Mouse (Mus musculus): ENCODE results near the gene Bdh2. TPM values are rescaled to one million over a fixed set of nuclear protein-coding genes. Genes with fewer than 3 reads are reported as not detected.

The Bdh2 gene
- polyA plus RNA-seq, 1 experiment from 2014 or later, result 46.0 TPM

- Histone ChIP-seq H3K4me3 (ENCODE audit: low read length) (no peak overlapping the region), H3K27me3 (ENCODE audit: insufficient read depth, low read length) (no peaks in the 10 kb centered on the region), H3K27ac (ENCODE audit: low read length) (peak overlapping the region; percentile 47; the same call in 1 of the 2 replicates), H3K36me3 (ENCODE audit: insufficient read depth, low read length) (peaks cover 60% of the 10 kb centered on the region), H3K4me1 (ENCODE audit: insufficient read depth, low read length) (no peaks in the 10 kb centered on the region), H3K9me3 (ENCODE audit: low read length) (no peaks in the 10 kb centered on the region), H3K4me2 (replicated peaks; ENCODE audit: low read depth, low read length) (no peak overlapping the region), H3K9ac (replicated peaks; ENCODE audit: low read length) (no peak overlapping the region)
- no peak for ATAC-seq (ENCODE audit: low FRiP score, low TSS enrichment)
- WGBS, result 80% methylated on average over 5 of the region's 5 CpGs
Measured at GRCm38 (mm10) chr3:135268616-135269015, 12.4 kb upstream of the Bdh2 start.

- 61% methylated on average over 10 of the region's 10 CpGs for WGBS
- no peak overlapping the region for H3K9ac ChIP-seq (replicated peaks; ENCODE audit: low read length)
- H3K27me3 ChIP-seq (ENCODE audit: insufficient read depth, low read length), result no peaks in the 10 kb centered on the region
- H3K4me2 ChIP-seq (replicated peaks; ENCODE audit: low read depth, low read length), result no peak overlapping the region
- peaks cover 57% of the 10 kb centered on the region for H3K36me3 ChIP-seq (ENCODE audit: insufficient read depth, low read length)
- peak; percentile 94 for ATAC-seq (ENCODE audit: low FRiP score, low TSS enrichment)
- H3K27ac ChIP-seq (ENCODE audit: low read length), result peak overlapping the region; percentile 61
- H3K4me3 ChIP-seq (ENCODE audit: low read length), result no peak overlapping the region
- no peaks in the 10 kb centered on the region for H3K4me1 ChIP-seq (ENCODE audit: insufficient read depth, low read length)
- H3K9me3 ChIP-seq (ENCODE audit: low read length), result no peaks in the 10 kb centered on the region
Measured at GRCm38 (mm10) chr3:135269391-135269990, 11.5 kb upstream of the Bdh2 start.

GRCm38 (mm10) chr3:135272627-135273026 lies 8.4 kb upstream of the Bdh2 start:
- no peaks in the 10 kb centered on the region for H3K4me1 ChIP-seq (ENCODE audit: insufficient read depth, low read length)
- no peak overlapping the region for H3K4me3 ChIP-seq (ENCODE audit: low read length)
- H3K4me2 ChIP-seq (replicated peaks; ENCODE audit: low read depth, low read length), result no peak overlapping the region
- H3K36me3 ChIP-seq (ENCODE audit: insufficient read depth, low read length), result peaks cover 34% of the 10 kb centered on the region
- no peaks in the 10 kb centered on the region for H3K9me3 ChIP-seq (ENCODE audit: low read length)
- no peaks in the 10 kb centered on the region for H3K27me3 ChIP-seq (ENCODE audit: insufficient read depth, low read length)
- H3K27ac ChIP-seq (ENCODE audit: low read length), result no peak overlapping the region
- no peak overlapping the region for H3K9ac ChIP-seq (replicated peaks; ENCODE audit: low read length)
- 76% methylated on average over 12 of the region's 12 CpGs for WGBS
- no peak for ATAC-seq (ENCODE audit: low FRiP score, low TSS enrichment)

- Histone ChIP-seq H3K4me3 (ENCODE audit: low read length) (no peak overlapping the region), H3K4me1 (ENCODE audit: insufficient read depth, low read length) (no peaks in the 10 kb centered on the region), H3K36me3 (ENCODE audit: insufficient read depth, low read length) (peaks cover 32% of the 10 kb centered on the region), H3K9me3 (ENCODE audit: low read length) (no peaks in the 10 kb centered on the region), H3K9ac (replicated peaks; ENCODE audit: low read length) (no peak overlapping the region), H3K27ac (ENCODE audit: low read length) (no peak overlapping the region), H3K27me3 (ENCODE audit: insufficient read depth, low read length) (no peaks in the 10 kb centered on the region), H3K4me2 (replicated peaks; ENCODE audit: low read depth, low read length) (no peak overlapping the region)
- ATAC-seq (ENCODE audit: low FRiP score, low TSS enrichment), result no peak
- 85% methylated on average over 13 of the region's 13 CpGs for WGBS
Measured at GRCm38 (mm10) chr3:135273047-135273446, 8.0 kb upstream of the Bdh2 start.

- Histone ChIP-seq H3K9ac (replicated peaks; ENCODE audit: low read length) (peak overlapping the region; percentile 57; the same call in 1 of the 2 replicates), H3K4me2 (replicated peaks; ENCODE audit: low read depth, low read length) (no peak overlapping the region), H3K4me3 (ENCODE audit: low read length) (no peak overlapping the region), H3K4me1 (ENCODE audit: insufficient read depth, low read length) (peaks cover 4% of the 10 kb centered on the region; the same call in 1 of the 2 replicates), H3K27me3 (ENCODE audit: insufficient read depth, low read length) (no peaks in the 10 kb centered on the region), H3K9me3 (ENCODE audit: low read length) (0 out of 2 replicates have a peak, but pooled peaks cover 5% of the 10 kb centered on the region), H3K27ac (ENCODE audit: low read length) (no peak overlapping the region), H3K36me3 (ENCODE audit: insufficient read depth, low read length) (no peaks in the 10 kb centered on the region)
- ATAC-seq (ENCODE audit: low FRiP score, low TSS enrichment), result peak; percentile 22; the same call in 1 of the 2 replicates
- WGBS, result 65% methylated on average over 4 of the region's 4 CpGs
Measured at GRCm38 (mm10) chr3:135280160-135280559, 861 bp upstream of the Bdh2 start.

GRCm38 (mm10) chr3:135281701-135282100 lies 680 bp downstream of the Bdh2 start:
- no peaks in the 10 kb centered on the region for H3K27me3 ChIP-seq (ENCODE audit: insufficient read depth, low read length)
- H3K9me3 ChIP-seq (ENCODE audit: low read length), result 0 out of 2 replicates have a peak, but pooled peaks cover 5% of the 10 kb centered on the region
- ATAC-seq (ENCODE audit: low FRiP score, low TSS enrichment), result no peak
- no peak overlapping the region for H3K27ac ChIP-seq (ENCODE audit: low read length)
- H3K4me1 ChIP-seq (ENCODE audit: insufficient read depth, low read length), result peaks cover 4% of the 10 kb centered on the region; the same call in 1 of the 2 replicates
- WGBS, result 82% methylated on average over 8 of the region's 8 CpGs
- peak overlapping the region; percentile 16; the same call in 1 of the 2 replicates for H3K4me2 ChIP-seq (replicated peaks; ENCODE audit: low read depth, low read length)
- no peaks in the 10 kb centered on the region for H3K36me3 ChIP-seq (ENCODE audit: insufficient read depth, low read length)
- H3K4me3 ChIP-seq (ENCODE audit: low read length), result no peak overlapping the region
- H3K9ac ChIP-seq (replicated peaks; ENCODE audit: low read length), result no peak overlapping the region

- Histone ChIP-seq H3K27me3 (ENCODE audit: insufficient read depth, low read length) (no peaks in the 10 kb centered on the region), H3K9ac (replicated peaks; ENCODE audit: low read length) (no peak overlapping the region), H3K36me3 (ENCODE audit: insufficient read depth, low read length) (no peaks in the 10 kb centered on the region), H3K4me1 (ENCODE audit: insufficient read depth, low read length) (peaks cover 4% of the 10 kb centered on the region; the same call in 1 of the 2 replicates), H3K9me3 (ENCODE audit: low read length) (no peaks in the 10 kb centered on the region), H3K27ac (ENCODE audit: low read length) (no peak overlapping the region), H3K4me2 (replicated peaks; ENCODE audit: low read depth, low read length) (no peak overlapping the region), H3K4me3 (ENCODE audit: low read length) (no peak overlapping the region)
- WGBS, result 79% methylated on average over 11 of the region's 11 CpGs
- ATAC-seq (ENCODE audit: low FRiP score, low TSS enrichment), result no peak
Measured at GRCm38 (mm10) chr3:135285256-135285655, 4.2 kb downstream of the Bdh2 start.

- Histone ChIP-seq H3K4me2 (replicated peaks; ENCODE audit: low read depth, low read length) (no peak overlapping the region), H3K9me3 (ENCODE audit: low read length) (no peaks in the 10 kb centered on the region)
- WGBS, result 78% methylated on average over 3 of the region's 3 CpGs
Measured at GRCm38 (mm10) chr3:135285807-135286206, 4.8 kb downstream of the Bdh2 start.

GRCm38 (mm10) chr3:135288138-135288750 lies 7.2 kb downstream of the Bdh2 start:
- H3K4me1 ChIP-seq (ENCODE audit: insufficient read depth, low read length), result no peaks in the 10 kb centered on the region
- H3K4me2 ChIP-seq (replicated peaks; ENCODE audit: low read depth, low read length), result no peak overlapping the region
- WGBS, result 70% methylated on average over 8 of the region's 8 CpGs
- H3K9me3 ChIP-seq (ENCODE audit: low read length), result no peaks in the 10 kb centered on the region
- H3K27me3 ChIP-seq (ENCODE audit: insufficient read depth, low read length), result no peaks in the 10 kb centered on the region
- H3K4me3 ChIP-seq (ENCODE audit: low read length), result no peak overlapping the region
- peak; percentile 64; the same call in 1 of the 2 replicates for ATAC-seq (ENCODE audit: low FRiP score, low TSS enrichment)
- H3K27ac ChIP-seq (ENCODE audit: low read length), result peak overlapping the region; percentile 56; the same call in 1 of the 2 replicates
- no peaks in the 10 kb centered on the region for H3K36me3 ChIP-seq (ENCODE audit: insufficient read depth, low read length)
- no peak overlapping the region for H3K9ac ChIP-seq (replicated peaks; ENCODE audit: low read length)

More at GRCm38 (mm10) chr3:135285807-135286206, 4.8 kb downstream of the Bdh2 start:
- no peak for ATAC-seq (ENCODE audit: low FRiP score, low TSS enrichment)
- Histone ChIP-seq H3K27ac (ENCODE audit: low read length) (no peak overlapping the region), H3K4me3 (ENCODE audit: low read length) (no peak overlapping the region), H3K9ac (replicated peaks; ENCODE audit: low read length) (no peak overlapping the region), H3K36me3 (ENCODE audit: insufficient read depth, low read length) (no peaks in the 10 kb centered on the region), H3K4me1 (ENCODE audit: insufficient read depth, low read length) (peaks cover 4% of the 10 kb centered on the region; the same call in 1 of the 2 replicates), H3K27me3 (ENCODE audit: insufficient read depth, low read length) (no peaks in the 10 kb centered on the region)

- no peak for ATAC-seq (ENCODE audit: low FRiP score, low TSS enrichment)
- WGBS, result 79% methylated on average over 1 of the region's 1 CpGs
Measured at GRCm38 (mm10) chr3:135289148-135289547, 8.1 kb downstream of the Bdh2 start.

More at GRCm38 (mm10) chr3:135289148-135289547, 8.1 kb downstream of the Bdh2 start:
- H3K36me3 ChIP-seq (ENCODE audit: insufficient read depth, low read length), result no peaks in the 10 kb centered on the region
- H3K4me2 ChIP-seq (replicated peaks; ENCODE audit: low read depth, low read length), result no peak overlapping the region
- no peak overlapping the region for H3K9ac ChIP-seq (replicated peaks; ENCODE audit: low read length)
- H3K27me3 ChIP-seq (ENCODE audit: insufficient read depth, low read length), result no peaks in the 10 kb centered on the region
- no peaks in the 10 kb centered on the region for H3K4me1 ChIP-seq (ENCODE audit: insufficient read depth, low read length)
- H3K9me3 ChIP-seq (ENCODE audit: low read length), result no peaks in the 10 kb centered on the region
- no peak overlapping the region for H3K4me3 ChIP-seq (ENCODE audit: low read length)
- H3K27ac ChIP-seq (ENCODE audit: low read length), result no peak overlapping the region
